In genomic region chr11:114668301-114668710, GRCm38 (mm10) we compare ENCODE assay signal across 8 mouse cellular contexts. TPM values are rescaled to one million over a fixed set of nuclear protein-coding genes. Genes with fewer than 3 reads are reported as not detected.
DNase-seq lines count a peak whose midpoint lies in the region; ATAC-seq lines count a peak whose summit lies in the region.

Gene Rpl38 (plus strand): TSS chr11:114668524.

- peaks cover 27% of the 10 kb centered on the region for H3K36me3 ChIP-seq in intestine, embryonic 15.5 days

- H3K4me2 ChIP-seq in intestine, embryonic 15.5 days (replicated peaks), result peak within 1 kb of the TSS; percentile 78

- H3K27me3 ChIP-seq in intestine, embryonic 15.5 days (replicated peaks), result 0 out of 2 replicates have a peak, but pooled peaks cover 3% of the 10 kb centered on the region

- peak; percentile 95 for DNase-seq in adrenal gland, postnatal 10 days
- peak; percentile 94 for DNase-seq in embryo, embryonic 9.5 days (ENCODE audit: extremely low spot score)
- DNase-seq in gastrocnemius, postnatal 4 days (ENCODE audit: low spot score in 2 of 2), result peak; percentile 82 to 91
- DNase-seq in left cerebral cortex, postnatal 14 days (ENCODE audit: low spot score in 2 of 2), result peak; percentile 97 to 98
- DNase-seq in right cerebral cortex, postnatal 14 days, result peak; percentile 89
- DNase-seq in urinary bladder, postnatal 25 days (ENCODE audit: low spot score), result peak; percentile 90

- H3K4me1 ChIP-seq in intestine, embryonic 15.5 days (replicated peaks), result peaks cover 29% of the 10 kb centered on the region

- 0% methylated on average over 20 of the region's 21 CpGs for WGBS in intestine, embryonic 15.5 days

- H3K9me3 ChIP-seq in intestine, embryonic 15.5 days, result no peaks in the 10 kb centered on the region

- peak within 1 kb of the TSS; percentile 59 for H3K4me3 ChIP-seq in intestine, embryonic 15.5 days (replicated peaks)

- ATAC-seq in intestine, embryonic 15.5 days, result peak; percentile 82
- ATAC-seq in megakaryocyte-erythroid progenitor cell, adult 5-6 weeks (replicated peaks; ENCODE audit: low FRiP score, low TSS enrichment, poor library complexity, severe bottlenecking), result peak; percentile 68

- H3K9ac ChIP-seq in intestine, embryonic 15.5 days, result peak within 1 kb of the TSS; percentile 70

- intact Hi-C loops in left cerebral cortex, postnatal 14 days (cut with DNase I), result no loop called here

- peak within 1 kb of the TSS; percentile 70 for H3K27ac ChIP-seq in intestine, embryonic 15.5 days

RNA-seq across cellular contexts. Expression of gene Rpl38, which starts in this region (rescaled TPM):
- total RNA-seq in adrenal gland, postnatal 10 days (2021), result 1,000 to 10,000 TPM; 1,144 to 1,253 TPM
- total RNA-seq in gastrocnemius, postnatal 4 days (2021), result 1,000 to 10,000 TPM; 1,199 to 1,226 TPM
- polyA plus RNA-seq in intestine, embryonic 15.5 days (2015; fragmentation: Nextera tagmentation; extraction: Ambion mirVana), result 1,066 and 1,145 TPM in 2 replicates
- total RNA-seq in left cerebral cortex, postnatal 14 days (2021), result 100 to 1,000 TPM; 737 to 799 TPM
- total RNA-seq in megakaryocyte-erythroid progenitor cell, adult 5-6 weeks (2014; fragmentation: Nextera tagmentation), result 2,953 and 3,549 TPM in 2 replicates
- total RNA-seq in megakaryocyte-erythroid progenitor cell, adult 5-6 weeks (2017), result 4,476 and 4,894 TPM in 2 replicates

Comparison
In these comparisons a context has a peak if more than half of its experiments do, and no peak if none do; other contexts are left out.
1. Peak in every context shown above with its lines: DNase-seq, ATAC-seq, H3K4me3 ChIP-seq and H3K27ac ChIP-seq.